Mouse (Mus musculus) limb, embryonic 13.5 days (tissue): Measurements from ENCODE around the gene Spns3. TPM values are rescaled to one million over a fixed set of nuclear protein-coding genes. Genes with fewer than 3 reads are reported as not detected.

Source experiments
- ATAC-seq: fragments of 200-750 bp; cut with Nextera tagmentation; 2 replicates; pipeline ENCODE4 v1.8.0; 2017; ENCODE audit warnings: low read depth, moderate number of reproducible peaks, moderate TSS enrichment; ENCODE audit not compliant: low FRiP score
- H3K27ac ChIP-seq: fragments of 300-500 bp; sonication (generic); 2 replicates; pipeline ENCODE4 v1.5.1; 2015; ENCODE audit warnings: inconsistent platforms, mild to moderate bottlenecking, moderate library complexity
- H3K27me3 ChIP-seq: fragments of 300-500 bp; sonication (generic); 2 replicates; pipeline ENCODE4 v1.6.1; 2015; ENCODE audit warnings: mild to moderate bottlenecking, inconsistent platforms
- H3K36me3 ChIP-seq: fragments of 300-500 bp; sonication (generic); 2 replicates; pipeline ENCODE4 v1.6.1; 2015; ENCODE audit warnings: inconsistent platforms, mild to moderate bottlenecking, moderate library complexity
- H3K4me1 ChIP-seq: fragments of 300-500 bp; sonication (generic); 2 replicates; pipeline ENCODE4 v1.6.1; 2015; ENCODE audit warnings: inconsistent platforms
- H3K4me2 ChIP-seq: fragments of 300-500 bp; sonication (generic); replicated peaks from 2 replicates; pipeline ENCODE4 v1.6.1; 2015; ENCODE audit warnings: inconsistent platforms, mild to moderate bottlenecking, moderate library complexity
- H3K4me3 ChIP-seq: fragments of 300-500 bp; sonication (generic); 2 replicates; pipeline ENCODE4 v1.5.1; 2015; ENCODE audit warnings: moderate library complexity, mild to moderate bottlenecking, inconsistent platforms
- H3K9ac ChIP-seq: fragments of 300-500 bp; sonication (generic); 2 replicates; pipeline ENCODE4 v1.6.1; 2015; ENCODE audit warnings: mild to moderate bottlenecking, inconsistent platforms
- H3K9me3 ChIP-seq: fragments of 300-500 bp; sonication (generic); 2 replicates; pipeline ENCODE4 v1.6.1; 2016; ENCODE audit warnings: inconsistent platforms
- WGBS: fragments of 180-500 bp; shearing (Covaris S2); methylation state at CpG from one replicate; pipeline ENCODE4 v1.1.7; 2015; 5-methylcytosine and 5-hydroxymethylcytosine counted together
- polyA plus RNA-seq: library from polyadenylated mRNA; unstranded; fragments of >200 nt; fragmentation: Nextera tagmentation; extraction: Ambion mirVana; gene quantifications from 2 replicates; pipeline ENCODE4 v1.2.1, GENCODE M21; 2015

The Spns3 gene
- polyA plus RNA-seq, result 0.14 and 0.20 TPM in 2 replicates

DNA sequence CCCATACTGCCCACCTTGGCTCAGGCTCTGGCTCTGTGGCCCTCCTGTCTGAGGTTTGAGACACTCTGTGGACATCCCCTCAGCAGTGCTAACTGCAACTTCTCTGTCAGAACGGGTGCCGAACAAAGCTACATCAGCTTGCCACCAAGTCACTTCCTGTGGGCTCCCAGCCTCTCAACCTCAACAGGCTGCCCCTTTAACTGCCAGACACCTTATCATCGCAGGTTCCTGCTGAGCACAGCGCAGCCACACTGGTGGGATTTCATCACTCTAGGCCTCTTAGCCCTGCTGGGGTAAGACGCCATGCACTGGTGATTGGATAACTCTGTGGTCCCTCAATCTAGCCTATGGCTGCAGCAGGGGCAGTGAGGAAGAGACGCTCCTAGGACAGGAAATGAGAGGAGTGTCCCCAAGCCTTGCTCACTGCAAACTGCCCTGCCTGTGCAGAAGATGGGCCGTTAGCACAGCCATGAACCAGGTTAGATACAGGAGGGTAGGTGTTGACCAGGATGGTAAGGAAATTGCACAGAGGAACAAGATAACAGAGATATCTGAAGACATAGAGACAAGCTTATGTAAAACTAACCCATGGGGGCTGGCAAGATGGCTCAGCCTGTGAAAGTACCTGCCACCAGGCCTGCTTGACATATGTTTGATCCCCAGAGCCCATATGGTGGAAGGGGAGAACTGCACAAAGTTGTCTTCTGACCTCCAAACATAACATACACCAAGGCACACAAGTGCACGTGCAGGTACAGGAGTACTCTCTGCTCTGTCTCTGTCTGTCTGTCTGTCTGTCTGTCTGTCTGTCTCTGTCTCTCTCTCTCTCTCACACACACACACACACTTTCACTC, at the start of gene Spns3:
Spns3 (minus strand) TSS at position 373 of the 855 bp plus-strand sequence.
- WGBS, result 54% methylated on average over 8 of the region's 8 CpGs
- no peak within 1 kb of the TSS for H3K4me3 ChIP-seq
- no peaks in the 10 kb centered on the region for H3K27me3 ChIP-seq
- H3K36me3 ChIP-seq, result no peaks in the 10 kb centered on the region
- H3K27ac ChIP-seq, result no peak within 1 kb of the TSS
- no peak within 1 kb of the TSS for H3K9ac ChIP-seq
- H3K4me2 ChIP-seq, result no peak within 1 kb of the TSS
- no peaks in the 10 kb centered on the region for H3K9me3 ChIP-seq
- no peaks in the 10 kb centered on the region for H3K4me1 ChIP-seq
- ATAC-seq, result no peak

DNA sequence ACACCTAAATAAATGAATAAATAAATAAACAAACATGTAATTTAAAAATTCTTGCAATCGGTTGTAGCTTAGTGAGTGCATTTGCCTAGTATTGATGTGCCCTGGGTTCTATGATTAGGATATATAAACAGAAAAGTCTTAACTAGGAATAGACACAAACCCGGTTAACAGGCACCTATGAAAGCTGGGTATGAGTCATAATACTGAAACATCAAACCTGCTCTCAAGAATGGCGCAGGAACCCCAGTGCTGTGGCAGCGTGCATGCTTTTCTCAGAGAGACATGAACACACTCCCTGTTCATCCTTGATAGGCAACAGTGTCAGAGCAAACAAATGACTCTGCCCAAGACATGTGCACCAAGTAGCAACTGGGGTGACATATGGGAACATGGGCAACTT, 47.5 kb upstream of the Spns3 start:
- Histone ChIP-seq H3K9ac (no peak overlapping the region), H3K9me3 (no peaks in the 10 kb centered on the region), H3K27me3 (no peaks in the 10 kb centered on the region), H3K27ac (no peak overlapping the region), H3K4me1 (no peaks in the 10 kb centered on the region), H3K36me3 (no peaks in the 10 kb centered on the region), H3K4me2 (no peak overlapping the region), H3K4me3 (no peak overlapping the region)
- WGBS, result 86% methylated on average over 4 of the region's 4 CpGs
- ATAC-seq, result no peak

DNA sequence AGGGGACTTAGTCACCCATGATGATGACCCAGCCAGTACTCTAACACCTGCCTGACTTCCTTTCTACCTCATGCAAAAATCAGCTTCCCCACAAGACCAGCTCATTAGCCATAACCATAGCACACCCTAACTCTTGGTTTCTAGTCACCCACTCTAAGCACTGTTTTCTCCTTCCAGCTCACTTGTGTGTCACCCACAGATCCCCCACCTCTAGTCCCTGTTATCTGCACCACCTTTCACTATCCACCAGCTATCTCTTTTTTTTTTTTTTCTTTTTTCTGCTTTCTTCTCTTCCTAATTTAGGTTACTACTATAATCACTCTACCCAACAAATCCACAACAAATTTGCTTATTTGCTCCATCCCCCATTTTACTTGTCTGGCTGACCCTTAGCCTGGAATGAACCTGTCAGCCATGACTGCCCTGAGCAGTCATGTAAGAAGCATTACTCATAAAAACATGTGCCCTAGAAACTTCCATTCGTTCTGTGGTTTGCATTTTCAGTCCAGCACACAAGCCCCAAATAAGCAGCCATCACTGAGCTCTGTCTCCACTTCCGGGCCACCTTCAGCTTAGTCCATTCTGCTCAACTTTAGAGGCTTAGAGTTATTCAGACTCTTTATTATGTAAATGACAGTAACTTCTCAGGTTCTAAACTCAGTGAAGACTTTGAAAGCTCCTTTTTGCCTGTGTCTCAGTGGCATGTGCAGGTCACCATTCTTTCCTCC, 44.9 kb upstream of the Spns3 start:
- no peak overlapping the region for H3K4me2 ChIP-seq
- 74% methylated on average over 2 of the region's 2 CpGs for WGBS
- ATAC-seq, result no peak

DNA sequence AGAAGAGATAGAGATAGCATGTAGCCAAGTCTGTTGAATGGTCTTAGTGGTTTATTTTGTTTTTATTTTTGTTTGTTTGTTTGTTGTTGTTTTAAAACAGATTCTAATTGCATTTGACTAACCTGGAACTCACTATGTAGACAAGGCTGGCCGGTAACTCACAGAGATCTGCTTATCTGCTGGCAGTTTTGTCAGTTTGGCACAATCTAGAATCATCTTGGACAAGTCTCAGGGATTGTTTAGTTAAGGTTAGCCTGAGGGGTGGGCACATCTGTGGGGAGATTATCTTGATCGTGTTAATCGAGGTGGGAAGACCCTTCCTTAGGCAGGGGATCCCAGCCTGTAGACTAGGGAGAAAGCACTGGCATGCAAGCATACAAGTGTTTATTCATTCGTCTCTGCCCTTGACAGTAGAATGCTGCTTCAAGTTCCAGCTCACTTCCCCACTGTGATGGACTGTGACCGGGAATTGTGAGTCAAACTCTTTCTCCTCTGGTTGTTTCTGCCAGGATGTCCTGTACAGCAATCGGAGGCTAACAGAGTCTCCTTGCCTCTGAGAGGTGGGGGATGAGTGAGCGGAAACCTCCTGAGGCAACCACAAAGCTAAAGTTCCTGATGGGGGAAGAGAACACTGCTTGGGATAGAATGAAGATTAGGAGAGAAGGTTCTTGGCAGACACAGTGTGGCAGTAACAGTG, 37.4 kb upstream of the Spns3 start:
- no peak overlapping the region for H3K4me3 ChIP-seq
- no peak overlapping the region for H3K4me2 ChIP-seq
- H3K27ac ChIP-seq, result no peak overlapping the region
- no peaks in the 10 kb centered on the region for H3K9me3 ChIP-seq
- H3K36me3 ChIP-seq, result no peaks in the 10 kb centered on the region
- ATAC-seq, result no peak
- no peak overlapping the region for H3K9ac ChIP-seq
- no peaks in the 10 kb centered on the region for H3K4me1 ChIP-seq
- no peaks in the 10 kb centered on the region for H3K27me3 ChIP-seq
- 67% methylated on average over 7 of the region's 7 CpGs for WGBS

More for the DNA sequence above, 44.9 kb upstream of the Spns3 start:
- no peak overlapping the region for H3K4me3 ChIP-seq
- H3K9ac ChIP-seq, result no peak overlapping the region
- no peaks in the 10 kb centered on the region for H3K27me3 ChIP-seq
- H3K27ac ChIP-seq, result no peak overlapping the region
- no peaks in the 10 kb centered on the region for H3K36me3 ChIP-seq
- no peaks in the 10 kb centered on the region for H3K4me1 ChIP-seq
- H3K9me3 ChIP-seq, result no peaks in the 10 kb centered on the region

DNA sequence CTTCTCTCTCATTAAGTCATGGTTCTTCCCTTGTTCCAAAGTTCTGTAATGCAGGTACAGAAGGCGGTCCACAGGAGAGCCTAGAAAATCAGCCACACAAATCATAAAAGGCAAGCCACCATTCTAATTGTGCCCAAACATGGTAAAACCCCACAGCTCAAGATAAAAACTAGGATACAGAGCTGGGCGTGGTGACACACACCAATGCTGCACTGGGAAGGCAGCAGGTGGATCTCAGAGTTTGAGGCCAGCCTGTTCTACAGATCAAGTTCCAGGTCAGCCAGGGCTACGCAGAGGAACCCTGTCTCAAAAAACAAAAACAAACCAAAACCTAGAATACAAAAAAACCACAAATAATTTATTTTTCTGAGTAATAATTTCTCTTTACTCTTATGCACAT, 36.3 kb upstream of the Spns3 start:
- no peak overlapping the region for H3K4me3 ChIP-seq
- 86% methylated on average over 3 of the region's 3 CpGs for WGBS
- no peak overlapping the region for H3K9ac ChIP-seq
- ATAC-seq, result no peak
- H3K36me3 ChIP-seq, result no peaks in the 10 kb centered on the region
- H3K4me1 ChIP-seq, result no peaks in the 10 kb centered on the region
- H3K27me3 ChIP-seq, result no peaks in the 10 kb centered on the region
- no peak overlapping the region for H3K4me2 ChIP-seq
- H3K27ac ChIP-seq, result no peak overlapping the region
- H3K9me3 ChIP-seq, result no peaks in the 10 kb centered on the region

DNA sequence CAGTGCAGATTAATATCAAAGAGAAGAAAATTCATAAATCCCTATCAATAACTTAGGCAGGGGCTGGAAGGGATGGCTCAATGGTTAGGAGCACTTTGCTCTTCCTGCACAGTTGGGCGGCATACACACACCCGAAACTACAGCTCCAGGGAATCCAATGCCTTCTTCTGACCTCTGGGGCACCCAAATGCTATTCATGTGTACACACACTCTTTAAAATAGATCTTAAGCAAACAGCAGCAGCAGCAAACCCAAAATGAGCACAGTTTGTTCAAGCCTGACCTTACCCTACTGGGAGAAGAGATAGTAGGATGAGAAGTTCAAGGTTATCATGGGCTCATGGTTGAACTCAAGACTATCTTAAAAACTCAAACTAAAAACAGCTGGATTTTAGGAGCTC, 32.8 kb upstream of the Spns3 start:
- Histone ChIP-seq H3K4me2 (no peak overlapping the region), H3K36me3 (no peaks in the 10 kb centered on the region), H3K27ac (no peak overlapping the region), H3K9ac (no peak overlapping the region), H3K4me1 (no peaks in the 10 kb centered on the region), H3K9me3 (no peaks in the 10 kb centered on the region), H3K27me3 (peaks cover 2% of the 10 kb centered on the region), H3K4me3 (no peak overlapping the region)
- WGBS, result 87% methylated on average over 2 of the region's 2 CpGs
- no peak for ATAC-seq

DNA sequence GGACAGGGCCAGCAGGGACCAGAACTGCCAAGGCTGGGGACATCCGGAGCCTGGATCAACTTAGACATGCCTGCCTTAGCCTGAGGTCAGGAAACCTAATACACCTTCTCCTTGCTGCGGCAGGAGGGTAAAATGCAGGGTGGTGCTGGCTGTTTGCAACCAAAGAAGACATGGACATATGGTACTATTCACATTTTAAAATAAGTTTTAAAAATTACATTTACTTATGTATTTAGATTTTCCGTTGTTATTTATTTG, 32.1 kb upstream of the Spns3 start:
- Histone ChIP-seq H3K4me3 (no peak overlapping the region), H3K9ac (no peak overlapping the region), H3K36me3 (no peaks in the 10 kb centered on the region), H3K9me3 (no peaks in the 10 kb centered on the region), H3K27ac (no peak overlapping the region), H3K4me1 (no peaks in the 10 kb centered on the region), H3K27me3 (peaks cover 9% of the 10 kb centered on the region), H3K4me2 (no peak overlapping the region)
- WGBS, result 69% methylated on average over 3 of the region's 3 CpGs
- no peak for ATAC-seq

DNA sequence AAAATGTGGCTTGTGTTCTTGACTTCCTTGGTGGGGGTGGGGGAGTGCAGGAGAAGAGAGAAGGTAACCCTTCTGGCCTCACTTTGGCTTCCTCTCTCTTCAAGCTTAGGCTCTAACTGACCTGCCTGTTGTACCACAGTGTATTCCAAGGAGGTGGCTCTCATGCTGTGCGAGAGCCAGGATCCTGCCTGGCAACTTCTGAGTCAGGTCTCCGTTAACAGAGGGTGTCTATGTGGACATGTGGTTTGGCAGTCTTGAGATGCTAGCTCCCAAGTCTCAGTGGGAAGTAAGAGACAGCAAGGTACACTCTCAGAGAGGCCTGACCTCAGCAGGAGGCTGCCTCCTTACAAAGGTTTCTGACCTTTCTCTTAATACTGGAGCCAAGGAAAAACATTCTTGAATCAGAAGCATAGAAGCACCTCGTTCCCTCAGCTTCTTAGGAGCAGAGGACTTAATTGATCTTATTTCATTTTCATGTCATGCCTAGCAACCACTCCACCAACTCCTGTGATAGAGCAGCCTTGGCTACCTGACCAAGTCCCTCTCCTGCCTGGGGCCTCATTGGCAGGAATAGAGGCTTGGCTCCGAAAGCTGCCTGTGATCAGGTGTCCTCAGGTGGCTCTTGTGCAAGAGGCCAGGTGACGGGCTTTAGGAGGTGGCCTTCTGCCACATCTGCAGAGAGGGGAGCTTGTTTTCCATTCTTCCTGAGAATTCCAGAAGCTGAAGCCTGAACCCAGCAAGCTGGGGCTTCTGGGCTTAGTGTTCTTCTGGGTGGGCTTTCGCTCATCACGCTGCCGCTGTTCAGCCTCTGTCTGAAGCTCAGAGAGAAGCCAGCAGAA, 31.5 kb upstream of the Spns3 start:
- no peaks in the 10 kb centered on the region for H3K9me3 ChIP-seq
- H3K4me1 ChIP-seq, result peaks cover under 1% of the 10 kb centered on the region; the same call in 1 of the 2 replicates
- no peak overlapping the region for H3K9ac ChIP-seq
- WGBS, result 70% methylated on average over 8 of the region's 8 CpGs
- H3K4me2 ChIP-seq, result no peak overlapping the region
- ATAC-seq, result no peak
- no peak overlapping the region for H3K4me3 ChIP-seq
- no peaks in the 10 kb centered on the region for H3K36me3 ChIP-seq
- peaks cover 12% of the 10 kb centered on the region for H3K27me3 ChIP-seq
- no peak overlapping the region for H3K27ac ChIP-seq

DNA sequence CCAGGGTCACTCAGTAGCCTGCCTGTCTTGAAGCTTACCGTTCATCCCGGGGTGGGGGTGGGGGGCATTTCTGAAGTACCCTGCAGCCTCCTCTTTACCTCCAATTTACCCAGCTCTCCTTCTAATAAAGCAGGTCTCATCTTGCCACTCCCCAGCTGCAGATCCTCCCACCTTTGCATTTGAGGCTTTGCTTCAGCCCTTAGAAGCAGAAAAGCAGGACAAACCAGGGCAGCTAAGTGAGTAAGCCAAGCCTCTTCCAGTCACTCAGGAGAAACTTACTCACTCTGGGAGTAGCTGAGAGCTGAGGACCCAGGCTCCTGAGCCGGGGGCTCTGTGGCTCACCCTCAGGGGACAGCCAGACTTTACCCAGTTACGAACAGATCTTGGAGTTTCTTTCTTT, 28.2 kb upstream of the Spns3 start:
- Histone ChIP-seq H3K4me3 (no peak overlapping the region), H3K27me3 (peaks cover 24% of the 10 kb centered on the region), H3K4me1 (peaks cover 12% of the 10 kb centered on the region; the same call in 1 of the 2 replicates), H3K36me3 (no peaks in the 10 kb centered on the region), H3K9me3 (no peaks in the 10 kb centered on the region), H3K4me2 (no peak overlapping the region), H3K27ac (no peak overlapping the region), H3K9ac (no peak overlapping the region)
- ATAC-seq, result no peak
- WGBS, result 66% methylated on average over 4 of the region's 4 CpGs

DNA sequence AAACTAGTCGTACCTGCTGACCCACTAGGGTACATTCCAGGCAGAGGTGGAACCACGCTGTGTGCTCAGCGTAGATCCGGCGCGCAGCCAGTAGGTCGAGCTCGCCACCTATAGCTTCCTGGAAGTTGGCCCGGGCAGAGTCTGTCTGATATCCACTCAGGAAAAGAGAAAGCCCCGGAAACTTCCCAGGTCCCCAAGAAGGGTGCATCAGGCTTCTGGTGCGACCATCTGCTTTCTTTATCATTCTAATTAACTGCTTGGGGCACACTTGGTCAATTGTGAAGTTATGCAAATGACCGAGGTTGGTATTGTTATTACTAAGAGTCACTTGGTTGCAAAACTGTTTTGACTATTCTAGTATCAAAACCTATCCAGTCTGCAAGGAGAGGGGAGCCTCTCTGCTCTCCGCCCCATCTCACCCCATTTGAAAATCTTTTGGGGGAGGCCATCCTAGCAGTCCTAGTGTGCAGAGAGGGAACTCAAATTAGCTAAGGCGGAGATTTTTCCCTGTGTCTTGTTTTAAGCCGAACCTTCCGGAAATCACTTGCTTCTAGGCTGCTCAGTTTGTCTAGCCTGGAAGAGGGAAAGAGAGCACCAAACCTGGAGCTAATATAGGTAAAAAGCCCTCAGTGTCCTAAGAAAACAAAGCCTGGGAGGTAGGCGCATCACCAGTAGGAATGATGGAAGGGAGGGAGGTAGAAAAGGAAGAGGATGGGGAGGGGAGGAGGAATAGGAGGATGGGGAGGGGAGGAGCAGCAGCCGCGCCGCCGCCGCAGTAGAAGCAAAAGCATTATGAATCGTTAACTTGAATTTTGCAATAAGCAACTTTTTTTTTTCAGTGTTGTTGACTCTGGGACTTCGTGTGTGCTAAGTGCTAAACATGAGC, 26.4 kb upstream of the Spns3 start:
- 4% methylated on average over 24 of the region's 24 CpGs for WGBS
- no peak overlapping the region for H3K27ac ChIP-seq
- H3K36me3 ChIP-seq, result no peaks in the 10 kb centered on the region
- H3K4me2 ChIP-seq, result peak overlapping the region; percentile 63
- peaks cover 12% of the 10 kb centered on the region; the same call in 1 of the 2 replicates for H3K4me1 ChIP-seq
- peak overlapping the region; percentile 25; the same call in 1 of the 2 replicates for H3K9ac ChIP-seq
- H3K4me3 ChIP-seq, result peak overlapping the region; percentile 34
- H3K9me3 ChIP-seq, result no peaks in the 10 kb centered on the region
- peaks cover 24% of the 10 kb centered on the region for H3K27me3 ChIP-seq
- ATAC-seq, result no peak

DNA sequence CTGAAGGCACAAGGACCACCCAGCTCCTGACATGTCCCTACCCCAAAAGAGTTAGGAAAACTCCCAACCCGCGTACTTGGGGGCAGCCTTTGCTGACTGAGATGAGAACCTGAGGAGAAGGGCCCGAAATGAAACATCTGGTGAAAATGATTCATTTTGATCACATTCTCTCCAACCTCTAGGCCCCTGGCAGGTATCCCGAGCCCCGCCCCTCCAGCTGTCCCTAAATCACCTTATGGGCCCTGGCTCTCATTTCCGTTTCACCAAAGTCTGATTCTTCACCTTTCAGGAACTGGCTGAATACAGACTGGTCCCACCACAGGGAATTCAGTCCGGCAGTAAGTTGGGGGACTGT, 25.8 kb upstream of the Spns3 start:
- no peaks in the 10 kb centered on the region for H3K9me3 ChIP-seq
- peaks cover 29% of the 10 kb centered on the region for H3K27me3 ChIP-seq
- H3K9ac ChIP-seq, result peak overlapping the region; percentile 25; the same call in 1 of the 2 replicates
- WGBS, result 16% methylated on average over 7 of the region's 7 CpGs
- H3K27ac ChIP-seq, result no peak overlapping the region
- ATAC-seq, result no peak
- H3K36me3 ChIP-seq, result no peaks in the 10 kb centered on the region
- H3K4me3 ChIP-seq, result peak overlapping the region; percentile 34
- peak overlapping the region; percentile 63 for H3K4me2 ChIP-seq
- H3K4me1 ChIP-seq, result peaks cover 12% of the 10 kb centered on the region; the same call in 1 of the 2 replicates
